Mouse (Mus musculus) kidney, adult 11 months (tissue): ENCODE measurements around the gene Aven.
A peak's percentile ranks its signal among the peaks of the same experiment; 100 is the strongest.
"Not testable (repeated sequence)": the region's sequence is repeated elsewhere in the genome, so short reads cannot be mapped to it uniquely, and the experiment has no call there.

Experiments used
- DNase-seq: peaks from one replicate; pipeline ENCODE4 v3.0.0; 2022

Gene Aven

GRCm38 (mm10) chr2:112492856-112493538, at the start of gene Aven:
Gene Aven, plus strand, starts transcription at chr2:112492964.
- DNase-seq: peak; percentile 85

- no peak for DNase-seq
Observed at GRCm38 (mm10) chr2:112443491-112443890, 49.3 kb upstream of the Aven start.

- no peak for DNase-seq
Observed at GRCm38 (mm10) chr2:112445511-112445910, 47.3 kb upstream of the Aven start.

GRCm38 (mm10) chr2:112448046-112448445, 44.7 kb upstream of the Aven start:
- not testable (repeated sequence) for DNase-seq

- no peak for DNase-seq
Observed at GRCm38 (mm10) chr2:112448510-112449059, 44.2 kb upstream of the Aven start.

- no peak for DNase-seq
Observed at GRCm38 (mm10) chr2:112449597-112450296, 43.0 kb upstream of the Aven start.

GRCm38 (mm10) chr2:112452513-112452912, 40.3 kb upstream of the Aven start:
- DNase-seq: not testable (repeated sequence)

- DNase-seq: no peak
Observed at GRCm38 (mm10) chr2:112454125-112454861, 38.5 kb upstream of the Aven start.

GRCm38 (mm10) chr2:112454862-112455564, 37.8 kb upstream of the Aven start, which contains the start of gene Emc7:
Gene Emc7, plus strand, starts transcription at chr2:112454997.
- peak; percentile 93 for DNase-seq

- no peak for DNase-seq
Observed at GRCm38 (mm10) chr2:112460557-112460956, 32.2 kb upstream of the Aven start.

- DNase-seq: no peak
Observed at GRCm38 (mm10) chr2:112469542-112469941, 23.2 kb upstream of the Aven start.

GRCm38 (mm10) chr2:112470961-112471381, 21.8 kb upstream of the Aven start:
- no peak for DNase-seq

GRCm38 (mm10) chr2:112472076-112472475, 20.7 kb upstream of the Aven start:
- no peak for DNase-seq

- DNase-seq: no peak
Observed at GRCm38 (mm10) chr2:112474997-112475724, 17.6 kb upstream of the Aven start.

GRCm38 (mm10) chr2:112476554-112476953, 16.2 kb upstream of the Aven start:
- DNase-seq: no peak

- DNase-seq: no peak
Observed at GRCm38 (mm10) chr2:112480669-112481068, 12.1 kb upstream of the Aven start, which contains the start of gene Chrm5. Gene Chrm5, minus strand, starts transcription at chr2:112480769.

- DNase-seq: no peak
Observed at GRCm38 (mm10) chr2:112481564-112481963, 11.2 kb upstream of the Aven start.

- no peak for DNase-seq
Observed at GRCm38 (mm10) chr2:112482533-112483333, 10.0 kb upstream of the Aven start.

GRCm38 (mm10) chr2:112483334-112483651, 9.5 kb upstream of the Aven start:
- DNase-seq: no peak

- DNase-seq: no peak
Observed at GRCm38 (mm10) chr2:112484886-112485285, 7.9 kb upstream of the Aven start.
